Mouse (Mus musculus) hindbrain, embryonic 14.5 days (tissue): ENCODE results near the gene Stxbp3. TPM values are rescaled to one million over a fixed set of nuclear protein-coding genes. Genes with fewer than 3 reads are reported as not detected.
"Not testable (repeated sequence)": the region's sequence is repeated elsewhere in the genome, so short reads cannot be mapped to it uniquely, and the experiment has no call there.

ENCODE experiments used
- ATAC-seq: fragments of 200-750 bp; cut with Nextera tagmentation; 2 replicates; pipeline ENCODE4 v1.8.0; 2017; ENCODE audit warnings: moderate number of reproducible peaks, mild to moderate bottlenecking, moderate TSS enrichment, moderate library complexity; ENCODE audit not compliant: low FRiP score
- DNase-seq: peaks from one replicate; pipeline ENCODE4 v3.0.0-alpha.2; 2015; ENCODE audit warnings: low spot score
- H3K27ac ChIP-seq: fragments of 300-500 bp; sonication (generic); 2 replicates; pipeline ENCODE4 v1.5.1; 2014; ENCODE audit warnings: mild to moderate bottlenecking, moderate library complexity
- H3K27me3 ChIP-seq: fragments of 300-500 bp; sonication (generic); 2 replicates; pipeline ENCODE4 v1.6.1; 2014; ENCODE audit warnings: mild to moderate bottlenecking, low read length, mixed read lengths; ENCODE audit not compliant: control insufficient read depth, insufficient read depth
- H3K36me3 ChIP-seq: fragments of 300-500 bp; sonication (generic); replicated peaks from 2 replicates; pipeline ENCODE4 v1.6.1; 2014; ENCODE audit not compliant: control insufficient read depth, insufficient read depth
- H3K4me1 ChIP-seq: fragments of 300-500 bp; sonication (generic); replicated peaks from 2 replicates; pipeline ENCODE4 v1.6.1; 2014; ENCODE audit warnings: antibody characterized with exemption, low read length, mixed read lengths; ENCODE audit not compliant: control insufficient read depth, insufficient read depth
- H3K4me2 ChIP-seq: fragments of 300-500 bp; sonication (generic); replicated peaks from 2 replicates; pipeline ENCODE4 v1.6.1; 2014; ENCODE audit warnings: mild to moderate bottlenecking, moderate library complexity
- H3K4me3 ChIP-seq: fragments of 300-500 bp; sonication (generic); replicated peaks from 2 replicates; pipeline ENCODE4 v1.5.1; 2014; ENCODE audit warnings: mild to moderate bottlenecking, low read length
- H3K9ac ChIP-seq: fragments of 300-500 bp; sonication (generic); 2 replicates; pipeline ENCODE4 v1.6.1; 2014
- H3K9me3 ChIP-seq: fragments of 300-500 bp; sonication (generic); 2 replicates; pipeline ENCODE4 v1.6.1; 2016; ENCODE audit warnings: low read length; ENCODE audit not compliant: control insufficient read depth
- WGBS: fragments of 180-500 bp; shearing (Covaris S2); extraction: QIAGEN DNeasy Blood & Tissue Kit; methylation state at CpG from one replicate; pipeline ENCODE4 v1.1.7; 2014; 5-methylcytosine and 5-hydroxymethylcytosine counted together
- polyA plus RNA-seq: library from polyadenylated mRNA; unstranded; fragments of >200 nt; fragmentation: Nextera tagmentation; extraction: Ambion mirVana; gene quantifications from 2 replicates; pipeline ENCODE4 v1.2.1, GENCODE M21; 2014

Gene Stxbp3
- polyA plus RNA-seq, 1 experiment from 2014 or later: 14.5 TPM

GRCm38 (mm10) chr3:108880544-108881507, 40.5 kb upstream of the Stxbp3 start:
- Histone ChIP-seq H3K4me1 (peaks cover 4% of the 10 kb centered on the region; the same call in 1 of the 2 replicates), H3K27ac (no peak overlapping the region), H3K27me3 (no peaks in the 10 kb centered on the region), H3K36me3 (no peaks in the 10 kb centered on the region), H3K4me2 (no peak overlapping the region), H3K9ac (no peak overlapping the region), H3K9me3 (no peaks in the 10 kb centered on the region), H3K4me3 (no peak overlapping the region)
- ATAC-seq (no peak), DNase-seq (no peak)
- 52% methylated on average over 28 of the region's 28 CpGs for WGBS

GRCm38 (mm10) chr3:108879836-108880435, 39.6 kb upstream of the Stxbp3 start:
- Histone ChIP-seq H3K9me3 (no peaks in the 10 kb centered on the region), H3K4me1 (peaks cover 4% of the 10 kb centered on the region; the same call in 1 of the 2 replicates), H3K27me3 (no peaks in the 10 kb centered on the region), H3K4me3 (no peak overlapping the region), H3K36me3 (no peaks in the 10 kb centered on the region), H3K4me2 (no peak overlapping the region), H3K27ac (no peak overlapping the region), H3K9ac (no peak overlapping the region)
- WGBS: 68% methylated on average over 5 of the region's 5 CpGs
- DNase-seq (no peak), ATAC-seq (no peak)

GRCm38 (mm10) chr3:108879129-108879528, 38.8 kb upstream of the Stxbp3 start:
- Histone ChIP-seq H3K27me3 (no peaks in the 10 kb centered on the region), H3K36me3 (no peaks in the 10 kb centered on the region), H3K27ac (no peak overlapping the region), H3K4me3 (no peak overlapping the region), H3K4me1 (no peaks in the 10 kb centered on the region), H3K9me3 (no peaks in the 10 kb centered on the region), H3K9ac (no peak overlapping the region), H3K4me2 (no peak overlapping the region)
- 54% methylated on average over 2 of the region's 2 CpGs for WGBS
- no peak for ATAC-seq
- no peak for DNase-seq

GRCm38 (mm10) chr3:108870631-108871030, 30.3 kb upstream of the Stxbp3 start:
- no peak overlapping the region for H3K4me2 ChIP-seq
- H3K36me3 ChIP-seq: no peaks in the 10 kb centered on the region
- H3K27ac ChIP-seq: no peak overlapping the region
- 77% methylated on average over 6 of the region's 6 CpGs for WGBS
- no peaks in the 10 kb centered on the region for H3K4me1 ChIP-seq
- no peaks in the 10 kb centered on the region for H3K27me3 ChIP-seq
- H3K9me3 ChIP-seq: no peaks in the 10 kb centered on the region
- H3K4me3 ChIP-seq: no peak overlapping the region
- ATAC-seq: no peak
- DNase-seq: no peak
- no peak overlapping the region for H3K9ac ChIP-seq

- no peak for ATAC-seq
- no peaks in the 10 kb centered on the region for H3K9me3 ChIP-seq
- H3K27me3 ChIP-seq: no peaks in the 10 kb centered on the region
- no peak overlapping the region for H3K4me2 ChIP-seq
- no peaks in the 10 kb centered on the region for H3K4me1 ChIP-seq
- 95% methylated on average over 3 of the region's 3 CpGs for WGBS
- H3K27ac ChIP-seq: no peak overlapping the region
- no peaks in the 10 kb centered on the region for H3K36me3 ChIP-seq
- no peak overlapping the region for H3K4me3 ChIP-seq
- no peak overlapping the region for H3K9ac ChIP-seq
- DNase-seq: no peak
Observed at GRCm38 (mm10) chr3:108867449-108867848, 27.1 kb upstream of the Stxbp3 start.

DNA sequence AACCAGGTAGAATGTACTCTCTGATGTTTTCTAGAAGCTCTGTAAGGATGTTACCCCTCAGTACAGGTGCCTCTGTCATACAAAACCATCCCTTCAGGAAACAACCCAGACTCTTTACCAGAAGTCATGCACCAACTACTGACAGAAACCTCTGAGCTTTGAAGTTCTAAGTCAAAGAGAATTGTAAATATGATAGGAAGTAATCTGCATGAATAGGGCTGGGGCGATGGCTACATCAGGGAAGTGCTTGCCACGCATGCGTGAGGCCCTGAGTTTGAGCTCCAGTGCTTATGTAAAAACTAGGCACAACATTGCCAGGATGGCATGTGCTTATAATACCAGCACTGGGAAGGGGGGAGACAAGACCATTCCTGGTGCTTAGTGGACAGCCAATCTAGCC, 25.4 kb upstream of the Stxbp3 start:
- Histone ChIP-seq H3K27me3 (no peaks in the 10 kb centered on the region), H3K4me3 (no peak overlapping the region), H3K27ac (no peak overlapping the region), H3K4me1 (no peaks in the 10 kb centered on the region), H3K9me3 (no peaks in the 10 kb centered on the region), H3K9ac (no peak overlapping the region), H3K36me3 (no peaks in the 10 kb centered on the region), H3K4me2 (no peak overlapping the region)
- ATAC-seq (no peak), DNase-seq (no peak)
- 89% methylated on average over 3 of the region's 3 CpGs for WGBS

- no peaks in the 10 kb centered on the region for H3K27me3 ChIP-seq
- H3K4me1 ChIP-seq: no peaks in the 10 kb centered on the region
- ATAC-seq: no peak
- no peak for DNase-seq
- no peak overlapping the region for H3K9ac ChIP-seq
- H3K4me3 ChIP-seq: no peak overlapping the region
- H3K9me3 ChIP-seq: no peaks in the 10 kb centered on the region
- no peak overlapping the region for H3K4me2 ChIP-seq
- H3K36me3 ChIP-seq: no peaks in the 10 kb centered on the region
- 36% methylated on average over 3 of the region's 3 CpGs for WGBS
- H3K27ac ChIP-seq: no peak overlapping the region
Observed at GRCm38 (mm10) chr3:108865129-108865528, 24.8 kb upstream of the Stxbp3 start.

- no peak overlapping the region for H3K4me2 ChIP-seq
- 91% methylated on average over 10 of the region's 10 CpGs for WGBS
- ATAC-seq: no peak
Observed at GRCm38 (mm10) chr3:108863091-108863490, 22.8 kb upstream of the Stxbp3 start.

GRCm38 (mm10) chr3:108862282-108862681, 22.0 kb upstream of the Stxbp3 start:
- H3K4me2 ChIP-seq, H3K27ac ChIP-seq, H3K9me3 ChIP-seq, H3K4me1 ChIP-seq, H3K9ac ChIP-seq, DNase-seq, H3K36me3 ChIP-seq, ATAC-seq, H3K4me3 ChIP-seq, H3K27me3 ChIP-seq: not testable (repeated sequence)
- 97% methylated on average over 4 of the region's 4 CpGs for WGBS

More at GRCm38 (mm10) chr3:108863091-108863490, 22.8 kb upstream of the Stxbp3 start:
- no peaks in the 10 kb centered on the region for H3K27me3 ChIP-seq
- peaks cover 5% of the 10 kb centered on the region; the same call in 1 of the 2 replicates for H3K4me1 ChIP-seq
- no peaks in the 10 kb centered on the region for H3K9me3 ChIP-seq
- H3K36me3 ChIP-seq: no peaks in the 10 kb centered on the region
- DNase-seq: no peak
- no peak overlapping the region for H3K4me3 ChIP-seq
- H3K27ac ChIP-seq: no peak overlapping the region
- no peak overlapping the region for H3K9ac ChIP-seq
